Comparison of ENCODE assay signal across 8 mouse cellular contexts in the genomic region with DNA sequence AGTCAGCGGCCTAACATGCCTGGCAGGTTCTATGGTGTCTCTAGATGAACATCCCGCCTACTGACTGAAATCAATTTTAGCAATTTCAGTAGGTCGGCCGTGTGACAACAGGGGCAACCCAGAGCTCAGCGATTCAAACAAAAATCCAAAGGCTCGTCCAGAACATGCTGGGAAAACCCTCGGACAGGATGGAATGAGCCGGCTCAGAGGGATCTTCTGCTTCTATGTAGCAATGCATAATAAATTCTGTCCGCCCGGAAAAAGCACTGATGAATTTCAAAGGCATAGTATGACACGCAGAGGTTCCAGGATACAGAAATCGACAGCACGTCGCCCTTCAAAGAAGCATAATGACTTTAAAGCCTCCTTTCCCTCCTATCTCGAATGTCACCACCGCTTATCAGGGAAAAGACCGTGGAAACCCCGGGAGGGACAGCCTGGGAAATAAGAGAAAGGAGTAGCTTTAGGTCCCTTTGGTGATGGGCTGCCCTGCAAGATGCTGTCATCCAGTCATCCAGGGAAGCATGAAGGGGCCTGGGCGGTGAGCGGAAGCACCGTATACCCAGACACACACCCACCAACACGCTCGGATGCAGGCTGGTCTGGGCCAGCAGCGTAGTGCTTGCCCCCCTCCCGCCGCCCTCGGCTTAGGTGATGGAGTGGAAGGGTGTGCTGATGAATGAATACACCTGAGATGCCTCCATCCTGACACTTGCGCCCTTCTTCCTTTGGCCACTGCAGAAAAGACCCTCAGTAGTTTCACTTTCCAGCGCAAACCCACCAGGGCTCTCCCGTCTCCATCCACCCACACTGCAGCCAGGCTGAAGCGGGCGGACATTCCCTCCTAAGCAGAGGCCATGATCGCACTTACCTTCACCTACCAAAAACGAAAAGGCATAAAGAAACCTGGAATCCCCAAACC. TPM values are rescaled to one million over a fixed set of nuclear protein-coding genes. Genes with fewer than 3 reads are reported as not detected.
A peak's percentile ranks its signal among the peaks of the same experiment; 100 is the strongest.
DNase-seq lines count a peak whose midpoint lies in the region; ATAC-seq and TF ChIP-seq lines count a peak whose summit lies in the region.

No protein-coding gene starts in this region.

- H3K4me3 ChIP-seq in bone marrow, adult 2 months (replicated peaks; ENCODE audit: control insufficient read depth, low read depth, low read length): peak overlapping the region; percentile 81
- peak overlapping the region; percentile 73 for H3K4me3 ChIP-seq in embryonic facial prominence, embryonic 13.5 days
- peak overlapping the region; percentile 77 for H3K4me3 ChIP-seq in hindbrain, embryonic 11.5 days (ENCODE audit: low read depth, low read length)
- H3K4me3 ChIP-seq in limb, embryonic 14.5 days (replicated peaks; ENCODE audit: low read length): peak overlapping the region; percentile 82
- peak overlapping the region; percentile 80 for H3K4me3 ChIP-seq in midbrain, embryonic 16.5 days (ENCODE audit: low read depth, low read length)
- peak overlapping the region; percentile 83 for H3K4me3 ChIP-seq in stomach, embryonic 15.5 days (replicated peaks)

- WGBS in bone marrow, adult 2 months: 6% methylated on average over 34 of the region's 34 CpGs
- 1% methylated on average over 34 of the region's 34 CpGs for WGBS in embryonic facial prominence, embryonic 13.5 days
- WGBS in hindbrain, embryonic 11.5 days: 2% methylated on average over 34 of the region's 34 CpGs
- WGBS in limb, embryonic 14.5 days: under 1% methylated on average over 33 of the region's 34 CpGs
- WGBS in midbrain, embryonic 16.5 days: under 1% methylated on average over 34 of the region's 34 CpGs
- 1% methylated on average over 33 of the region's 34 CpGs for whole genome bisulfite sequencing in stomach, embryonic 15.5 days

- TF ChIP-seq POLR2A in bone marrow, adult 2 months (IDR thresholded peaks at IDR 0.05; ENCODE audit: borderline replicate concordance, control insufficient read depth, low read depth, low read length): no peak
- no peak for TF ChIP-seq POLR2A in limb, embryonic 14.5 days (IDR thresholded peaks at IDR 0.05; ENCODE audit: borderline replicate concordance, extremely low read depth, insufficient read depth, insufficient read length)

- no peaks in the 10 kb centered on the region; the same call in 1 of the 2 replicates for H3K4me1 ChIP-seq in bone marrow, adult 2 months (ENCODE audit: control insufficient read depth, insufficient read depth, low read length)
- peaks cover 21% of the 10 kb centered on the region for H3K4me1 ChIP-seq in embryonic facial prominence, embryonic 13.5 days
- no peaks in the 10 kb centered on the region for H3K4me1 ChIP-seq in hindbrain, embryonic 11.5 days (replicated peaks; ENCODE audit: control insufficient read depth, insufficient read depth, low read length)
- H3K4me1 ChIP-seq in limb, embryonic 14.5 days (ENCODE audit: control insufficient read depth, insufficient read depth, low read length): peaks cover 13% of the 10 kb centered on the region; the same call in 1 of the 2 replicates
- H3K4me1 ChIP-seq in midbrain, embryonic 16.5 days (ENCODE audit: control insufficient read depth, insufficient read depth, low read length): peaks cover 28% of the 10 kb centered on the region
- H3K4me1 ChIP-seq in stomach, embryonic 15.5 days: peaks cover 11% of the 10 kb centered on the region

- peak overlapping the region; percentile 88 for H3K27ac ChIP-seq in bone marrow, adult 2 months (ENCODE audit: control insufficient read depth, insufficient read depth, low read depth, low read length, poor library complexity)
- H3K27ac ChIP-seq in embryonic facial prominence, embryonic 13.5 days: peak overlapping the region; percentile 86
- peak overlapping the region; percentile 86 for H3K27ac ChIP-seq in hindbrain, embryonic 11.5 days (ENCODE audit: low read depth, low read length)
- H3K27ac ChIP-seq in limb, embryonic 14.5 days (replicated peaks; ENCODE audit: low read depth, low read length): peak overlapping the region; percentile 88
- H3K27ac ChIP-seq in midbrain, embryonic 16.5 days (ENCODE audit: low read length): peak overlapping the region; percentile 89
- peak overlapping the region; percentile 91 for H3K27ac ChIP-seq in stomach, embryonic 15.5 days

- H3K4me2 ChIP-seq in embryonic facial prominence, embryonic 13.5 days: peak overlapping the region; percentile 89
- peak overlapping the region; percentile 59 for H3K4me2 ChIP-seq in hindbrain, embryonic 11.5 days (replicated peaks; ENCODE audit: low read depth, low read length)
- peak overlapping the region; percentile 88 for H3K4me2 ChIP-seq in limb, embryonic 14.5 days (replicated peaks; ENCODE audit: low read depth, low read length, severe bottlenecking)
- H3K4me2 ChIP-seq in midbrain, embryonic 16.5 days (ENCODE audit: low read length): peak overlapping the region; percentile 72
- H3K4me2 ChIP-seq in stomach, embryonic 15.5 days: peak overlapping the region; percentile 84

- no peaks in the 10 kb centered on the region for H3K36me3 ChIP-seq in embryonic facial prominence, embryonic 13.5 days
- H3K36me3 ChIP-seq in hindbrain, embryonic 11.5 days (ENCODE audit: control insufficient read depth, insufficient read depth, low read length): no peaks in the 10 kb centered on the region
- H3K36me3 ChIP-seq in limb, embryonic 14.5 days (ENCODE audit: control insufficient read depth, insufficient read depth, low read length): no peaks in the 10 kb centered on the region
- no peaks in the 10 kb centered on the region for H3K36me3 ChIP-seq in midbrain, embryonic 16.5 days (ENCODE audit: control insufficient read depth, insufficient read depth, low read length)
- no peaks in the 10 kb centered on the region for H3K36me3 ChIP-seq in stomach, embryonic 15.5 days

- intact Hi-C loops in heart, postnatal 36 days (cut with DNase I): loop anchor here (2.0 to 5.0 kb wide), 4 partner anchors 16 to 122 kb away; no protein-coding TSS in a partner anchor

- H3K27me3 ChIP-seq in embryonic facial prominence, embryonic 13.5 days: no peaks in the 10 kb centered on the region
- H3K27me3 ChIP-seq in hindbrain, embryonic 11.5 days (ENCODE audit: control insufficient read depth, insufficient read depth, low read length): no peaks in the 10 kb centered on the region
- H3K27me3 ChIP-seq in limb, embryonic 14.5 days (ENCODE audit: control insufficient read depth, insufficient read depth, low read length): no peaks in the 10 kb centered on the region
- no peaks in the 10 kb centered on the region for H3K27me3 ChIP-seq in midbrain, embryonic 16.5 days (ENCODE audit: control insufficient read depth, insufficient read depth, low read depth, low read length)
- no peaks in the 10 kb centered on the region for H3K27me3 ChIP-seq in stomach, embryonic 15.5 days (replicated peaks)

- peak; percentile 44; the same call in 1 of the 2 replicates for ATAC-seq in embryonic facial prominence, embryonic 13.5 days (ENCODE audit: insufficient number of reproducible peaks, insufficient read depth, low FRiP score, low TSS enrichment, low read depth)
- ATAC-seq in hindbrain, embryonic 11.5 days (ENCODE audit: low FRiP score): peak; percentile 65
- peak; percentile 14 for ATAC-seq in limb, embryonic 14.5 days (ENCODE audit: low FRiP score, low read depth)
- ATAC-seq in midbrain, embryonic 16.5 days: peak; percentile 63
- ATAC-seq in stomach, embryonic 15.5 days (ENCODE audit: insufficient read depth, low FRiP score, low read depth): 0 out of 2 replicates have a peak, but pooled peaks have one; percentile 3

- H3K9me3 ChIP-seq in embryonic facial prominence, embryonic 13.5 days: 0 out of 2 replicates have a peak, but pooled peaks cover 3% of the 10 kb centered on the region
- H3K9me3 ChIP-seq in hindbrain, embryonic 11.5 days (ENCODE audit: control insufficient read depth, low read length): no peaks in the 10 kb centered on the region
- H3K9me3 ChIP-seq in limb, embryonic 14.5 days (ENCODE audit: control insufficient read depth, low read length): no peaks in the 10 kb centered on the region
- H3K9me3 ChIP-seq in midbrain, embryonic 16.5 days (replicated peaks; ENCODE audit: control insufficient read depth, low read length, poor library complexity, severe bottlenecking): no peaks in the 10 kb centered on the region
- no peaks in the 10 kb centered on the region for H3K9me3 ChIP-seq in stomach, embryonic 15.5 days

- TF ChIP-seq CTCF in bone marrow, adult 2 months (IDR thresholded peaks at IDR 0.05; ENCODE audit: control insufficient read depth, insufficient read depth, low read length): no peak

- H3K9ac ChIP-seq in embryonic facial prominence, embryonic 13.5 days: peak overlapping the region; percentile 78
- peak overlapping the region; percentile 85 for H3K9ac ChIP-seq in hindbrain, embryonic 11.5 days (ENCODE audit: low read depth, low read length)
- peak overlapping the region; percentile 73 for H3K9ac ChIP-seq in limb, embryonic 14.5 days (ENCODE audit: low read depth, low read length, severe bottlenecking)
- peak overlapping the region; percentile 86 for H3K9ac ChIP-seq in midbrain, embryonic 16.5 days (ENCODE audit: low read depth, low read length)
- H3K9ac ChIP-seq in stomach, embryonic 15.5 days: peak overlapping the region; percentile 82

- peak; percentile 96 for DNase-seq in heart, adult 11 months
- DNase-seq in heart, postnatal 36 days: no peak
- peak; percentile 69 for DNase-seq in hindbrain, embryonic 11.5 days (ENCODE audit: low spot score)
- no peak for DNase-seq in limb, embryonic 14.5 days (ENCODE audit: low spot score)

RNA-seq across cellular contexts. Expression of gene Sorbs1, which starts 0.8 kb away (rescaled TPM):
- total RNA-seq in heart, postnatal 36 days (2021): 100 to 1,000 TPM; 766 to 844 TPM
- polyA plus RNA-seq in bone marrow, adult 2 months (2011; ENCODE audit: insufficient read depth, insufficient read length, low replicate concordance, missing spikeins): 13.6 and 26.1 TPM in 2 replicates
- 37.7 and 47.6 TPM in 2 replicates for polyA plus RNA-seq in embryonic facial prominence, embryonic 13.5 days (2015; fragmentation: Nextera tagmentation; extraction: Ambion mirVana)
- 82.7 and 97.2 TPM in 2 replicates for polyA plus RNA-seq in hindbrain, embryonic 11.5 days (2014; fragmentation: Nextera tagmentation; extraction: Ambion mirVana)
- 35.3 and 40.2 TPM in 2 replicates for polyA plus RNA-seq in limb, embryonic 14.5 days (2012; rRNA removed)
- polyA plus RNA-seq in limb, embryonic 14.5 days (2014; fragmentation: Nextera tagmentation; extraction: Ambion mirVana): 40.6 and 45.6 TPM in 2 replicates
- polyA plus RNA-seq in midbrain, embryonic 16.5 days (2015; fragmentation: Nextera tagmentation; extraction: Ambion mirVana): 83.3 and 84.6 TPM in 2 replicates
- polyA plus RNA-seq in stomach, embryonic 15.5 days (2015; fragmentation: Nextera tagmentation; extraction: Ambion mirVana): 78.2 and 81.0 TPM in 2 replicates

Comparison
In these comparisons a context has a peak if more than half of its experiments do, and no peak if none do; other contexts are left out.
1. DNase-seq: peak in heart, adult 11 months (single experiment) and hindbrain, embryonic 11.5 days (single experiment); none in heart, postnatal 36 days (0 of 2) and limb, embryonic 14.5 days (single experiment).
2. ATAC-seq: peak in every context shown above with its lines; median percentile 65 in hindbrain, embryonic 11.5 days; 63 in midbrain, embryonic 16.5 days; 44 in embryonic facial prominence, embryonic 13.5 days; 14 in limb, embryonic 14.5 days; 3 in stomach, embryonic 15.5 days.
3. Peak in every context shown above with its lines, with median percentiles within 50 percentile points of each other: H3K27ac ChIP-seq, H3K4me3 ChIP-seq, H3K4me2 ChIP-seq and H3K9ac ChIP-seq.